Mouse (Mus musculus): ENCODE data around the gene Sema3f. TPM values are rescaled to one million over a fixed set of nuclear protein-coding genes. Genes with fewer than 3 reads are reported as not detected.
A peak's percentile ranks its signal among the peaks of the same experiment; 100 is the strongest.

The Sema3f gene
- polyA plus RNA-seq, 1 experiment from 2014 or later, result 38.4 TPM

GRCm38 (mm10) chr9:107674609-107675429 lies 35.5 kb downstream of the Sema3f start:
- H3K27ac ChIP-seq (ENCODE audit: low read depth, low read length), result no peak overlapping the region
- ATAC-seq (ENCODE audit: low FRiP score, low TSS enrichment), result peak; percentile 15; the same call in 1 of the 2 replicates
- H3K36me3 ChIP-seq (ENCODE audit: control insufficient read depth, insufficient read depth, low read length), result no peaks in the 10 kb centered on the region
- H3K4me2 ChIP-seq (replicated peaks; ENCODE audit: low read depth, low read length), result no peak overlapping the region
- no peaks in the 10 kb centered on the region for H3K9me3 ChIP-seq (ENCODE audit: control insufficient read depth, low read length)
- H3K4me1 ChIP-seq (ENCODE audit: control insufficient read depth, insufficient read depth, low read length), result peaks cover 18% of the 10 kb centered on the region; the same call in 1 of the 2 replicates
- no peak overlapping the region for H3K9ac ChIP-seq (ENCODE audit: low read depth, low read length)
- peaks cover 24% of the 10 kb centered on the region for H3K27me3 ChIP-seq (ENCODE audit: control insufficient read depth, insufficient read depth, low read length)
- WGBS, result 59% methylated on average over 9 of the region's 9 CpGs
- no peak overlapping the region for H3K4me3 ChIP-seq (ENCODE audit: low read length)

- H3K4me2 ChIP-seq (replicated peaks; ENCODE audit: low read depth, low read length), result no peak overlapping the region
- WGBS, result 32% methylated on average over 5 of the region's 5 CpGs
- ATAC-seq (ENCODE audit: low FRiP score, low TSS enrichment), result no peak
- peaks cover 34% of the 10 kb centered on the region for H3K4me1 ChIP-seq (ENCODE audit: control insufficient read depth, insufficient read depth, low read length)
- no peaks in the 10 kb centered on the region for H3K27me3 ChIP-seq (ENCODE audit: control insufficient read depth, insufficient read depth, low read length)
- no peaks in the 10 kb centered on the region for H3K9me3 ChIP-seq (ENCODE audit: control insufficient read depth, low read length)
- H3K9ac ChIP-seq (ENCODE audit: low read depth, low read length), result no peak overlapping the region
- H3K36me3 ChIP-seq (ENCODE audit: control insufficient read depth, insufficient read depth, low read length), result no peaks in the 10 kb centered on the region
- H3K27ac ChIP-seq (ENCODE audit: low read depth, low read length), result no peak overlapping the region
- no peak overlapping the region for H3K4me3 ChIP-seq (ENCODE audit: low read length)
Measured at GRCm38 (mm10) chr9:107670259-107670658, 40.0 kb downstream of the Sema3f start.

DNA sequence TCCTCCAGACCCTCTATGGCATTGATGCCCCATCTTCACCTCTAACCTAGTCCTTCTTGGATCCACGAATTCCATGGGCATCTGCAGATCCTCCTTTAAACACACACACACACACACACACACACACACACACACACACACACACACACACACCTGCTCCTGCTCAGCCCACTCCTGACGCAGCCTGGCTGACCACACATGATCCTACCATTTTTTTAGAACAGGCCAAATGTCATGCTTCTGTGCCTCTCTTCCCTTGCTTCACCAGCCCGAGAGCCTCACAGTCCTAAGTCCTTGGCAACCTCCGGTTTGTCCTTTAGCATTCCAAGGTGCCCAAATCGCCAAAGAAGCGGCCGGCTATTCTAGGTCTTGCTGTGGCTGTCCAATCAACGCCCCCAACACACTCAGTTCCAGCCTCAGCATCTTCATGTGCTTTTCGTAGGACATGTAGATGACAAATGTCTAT lies 40.8 kb downstream of the Sema3f start, which contains the start of gene Slc38a3:
Slc38a3 (minus strand) TSS at position 51 of the 466 bp plus-strand sequence.
- no peak within 1 kb of the TSS for H3K4me3 ChIP-seq (ENCODE audit: low read length)
- no peaks in the 10 kb centered on the region for H3K36me3 ChIP-seq (ENCODE audit: control insufficient read depth, insufficient read depth, low read length)
- no peaks in the 10 kb centered on the region for H3K27me3 ChIP-seq (ENCODE audit: control insufficient read depth, insufficient read depth, low read length)
- H3K9ac ChIP-seq (ENCODE audit: low read depth, low read length), result no peak within 1 kb of the TSS
- no peaks in the 10 kb centered on the region for H3K9me3 ChIP-seq (ENCODE audit: control insufficient read depth, low read length)
- H3K27ac ChIP-seq (ENCODE audit: low read depth, low read length), result no peak within 1 kb of the TSS
- ATAC-seq (ENCODE audit: low FRiP score, low TSS enrichment), result no peak
- no peak within 1 kb of the TSS for H3K4me2 ChIP-seq (replicated peaks; ENCODE audit: low read depth, low read length)
- 70% methylated on average over 9 of the region's 9 CpGs for WGBS
- H3K4me1 ChIP-seq (ENCODE audit: control insufficient read depth, insufficient read depth, low read length), result peaks cover 34% of the 10 kb centered on the region

DNA sequence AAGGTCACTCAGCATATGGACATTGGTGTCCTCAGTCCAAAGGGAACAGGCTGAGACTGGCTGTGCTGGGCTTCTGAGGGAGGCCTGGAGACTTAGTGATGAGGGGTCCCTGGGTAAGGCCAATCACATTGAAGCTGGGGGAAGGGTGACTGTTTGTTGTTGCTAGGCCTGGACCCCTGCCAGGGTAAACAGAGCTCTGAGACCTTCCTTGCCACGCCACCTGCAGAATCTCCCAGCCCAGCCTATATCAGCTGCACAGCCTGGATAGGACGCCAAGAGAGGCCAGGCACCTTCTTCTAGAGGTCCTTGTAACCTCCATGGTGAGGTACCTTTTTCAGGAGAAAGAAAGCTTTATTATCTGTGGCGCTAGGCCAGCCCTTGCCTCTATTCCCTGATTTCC lies 41.4 kb downstream of the Sema3f start:
- WGBS, result 57% methylated on average over 3 of the region's 3 CpGs
- no peak overlapping the region for H3K27ac ChIP-seq (ENCODE audit: low read depth, low read length)

GRCm38 (mm10) chr9:107668011-107668410 lies 42.3 kb downstream of the Sema3f start:
- H3K9ac ChIP-seq (ENCODE audit: low read depth, low read length), result no peak overlapping the region

More for the DNA sequence above, 41.4 kb downstream of the Sema3f start:
- H3K4me2 ChIP-seq (replicated peaks; ENCODE audit: low read depth, low read length), result no peak overlapping the region
- peaks cover 34% of the 10 kb centered on the region for H3K4me1 ChIP-seq (ENCODE audit: control insufficient read depth, insufficient read depth, low read length)
- H3K9ac ChIP-seq (ENCODE audit: low read depth, low read length), result no peak overlapping the region
- H3K9me3 ChIP-seq (ENCODE audit: control insufficient read depth, low read length), result no peaks in the 10 kb centered on the region
- ATAC-seq (ENCODE audit: low FRiP score, low TSS enrichment), result no peak
- H3K27me3 ChIP-seq (ENCODE audit: control insufficient read depth, insufficient read depth, low read length), result no peaks in the 10 kb centered on the region
- no peaks in the 10 kb centered on the region for H3K36me3 ChIP-seq (ENCODE audit: control insufficient read depth, insufficient read depth, low read length)
- H3K4me3 ChIP-seq (ENCODE audit: low read length), result no peak overlapping the region

GRCm38 (mm10) chr9:107667219-107667618 lies 43.1 kb downstream of the Sema3f start:
- Histone ChIP-seq H3K9ac (ENCODE audit: low read depth, low read length) (peak overlapping the region; percentile 47), H3K27ac (ENCODE audit: low read depth, low read length) (no peak overlapping the region), H3K9me3 (ENCODE audit: control insufficient read depth, low read length) (no peaks in the 10 kb centered on the region), H3K4me1 (ENCODE audit: control insufficient read depth, insufficient read depth, low read length) (peaks cover 41% of the 10 kb centered on the region), H3K4me2 (replicated peaks; ENCODE audit: low read depth, low read length) (peak overlapping the region; percentile 86), H3K27me3 (ENCODE audit: control insufficient read depth, insufficient read depth, low read length) (no peaks in the 10 kb centered on the region), H3K36me3 (ENCODE audit: control insufficient read depth, insufficient read depth, low read length) (no peaks in the 10 kb centered on the region), H3K4me3 (ENCODE audit: low read length) (peak overlapping the region; percentile 37)
- ATAC-seq (ENCODE audit: low FRiP score, low TSS enrichment), result peak; percentile 87
- WGBS, result under 1% methylated on average over 24 of the region's 24 CpGs

More at GRCm38 (mm10) chr9:107668011-107668410, 42.3 kb downstream of the Sema3f start:
- Histone ChIP-seq H3K4me2 (replicated peaks; ENCODE audit: low read depth, low read length) (peak overlapping the region; percentile 86; the same call in 1 of the 2 replicates), H3K27ac (ENCODE audit: low read depth, low read length) (no peak overlapping the region), H3K27me3 (ENCODE audit: control insufficient read depth, insufficient read depth, low read length) (no peaks in the 10 kb centered on the region), H3K4me3 (ENCODE audit: low read length) (no peak overlapping the region), H3K36me3 (ENCODE audit: control insufficient read depth, insufficient read depth, low read length) (no peaks in the 10 kb centered on the region), H3K9me3 (ENCODE audit: control insufficient read depth, low read length) (no peaks in the 10 kb centered on the region), H3K4me1 (ENCODE audit: control insufficient read depth, insufficient read depth, low read length) (peaks cover 41% of the 10 kb centered on the region)
- 41% methylated on average over 8 of the region's 8 CpGs for WGBS
- ATAC-seq (ENCODE audit: low FRiP score, low TSS enrichment), result no peak

DNA sequence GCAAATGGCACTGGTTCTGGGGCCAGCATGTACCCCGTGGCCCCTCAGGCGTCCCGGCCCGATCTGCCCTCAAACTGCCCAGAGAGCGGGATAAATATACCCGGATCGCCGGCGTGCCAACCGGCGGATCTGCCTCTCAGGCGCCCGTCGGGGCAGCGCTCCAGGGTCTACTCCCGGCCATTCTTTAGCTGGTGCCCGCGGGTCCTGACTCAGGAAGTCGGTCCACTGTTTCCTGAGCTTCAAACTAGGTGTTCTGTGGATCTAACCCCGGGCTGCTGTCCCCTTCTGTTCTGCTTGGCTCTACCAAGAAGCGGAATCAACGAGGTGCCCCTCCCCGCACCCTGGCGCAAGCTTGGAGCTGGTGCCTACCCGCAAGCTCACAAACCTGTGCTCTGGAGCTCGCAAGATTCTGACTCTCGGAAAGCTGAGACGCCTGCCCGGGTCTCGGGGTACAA lies 43.5 kb downstream of the Sema3f start:
- no peaks in the 10 kb centered on the region for H3K9me3 ChIP-seq (ENCODE audit: control insufficient read depth, low read length)
- peak overlapping the region; percentile 37 for H3K4me3 ChIP-seq (ENCODE audit: low read length)
- peaks cover 41% of the 10 kb centered on the region for H3K4me1 ChIP-seq (ENCODE audit: control insufficient read depth, insufficient read depth, low read length)
- H3K9ac ChIP-seq (ENCODE audit: low read depth, low read length), result peak overlapping the region; percentile 47; the same call in 1 of the 2 replicates
- H3K4me2 ChIP-seq (replicated peaks; ENCODE audit: low read depth, low read length), result peak overlapping the region; percentile 86
- WGBS, result 1% methylated on average over 30 of the region's 30 CpGs
- H3K27me3 ChIP-seq (ENCODE audit: control insufficient read depth, insufficient read depth, low read length), result no peaks in the 10 kb centered on the region
- no peaks in the 10 kb centered on the region for H3K36me3 ChIP-seq (ENCODE audit: control insufficient read depth, insufficient read depth, low read length)
- H3K27ac ChIP-seq (ENCODE audit: low read depth, low read length), result no peak overlapping the region
- ATAC-seq (ENCODE audit: low FRiP score, low TSS enrichment), result no peak; the same call in 1 of the 2 replicates

DNA sequence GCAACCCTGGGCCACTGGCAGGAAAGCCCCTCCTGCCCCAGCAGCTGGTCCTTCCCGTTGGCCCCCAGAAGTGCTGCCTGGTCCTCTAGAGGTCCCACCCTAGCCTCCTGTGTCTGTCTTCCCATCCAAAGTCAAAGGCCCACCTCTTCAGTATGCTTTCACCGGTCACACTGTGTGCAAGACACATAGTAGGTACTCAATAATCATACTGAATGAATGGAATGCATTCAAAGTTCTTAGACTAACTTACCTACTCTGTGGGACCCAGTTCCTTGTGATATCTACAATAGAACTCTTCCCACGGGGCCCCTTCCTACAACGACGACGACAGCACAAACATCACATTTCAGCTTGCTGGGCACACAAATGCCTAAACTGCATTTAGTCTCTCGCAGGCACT lies 45.0 kb downstream of the Sema3f start:
- Histone ChIP-seq H3K4me2 (replicated peaks; ENCODE audit: low read depth, low read length) (no peak overlapping the region), H3K4me3 (ENCODE audit: low read length) (no peak overlapping the region), H3K9ac (ENCODE audit: low read depth, low read length) (no peak overlapping the region), H3K4me1 (ENCODE audit: control insufficient read depth, insufficient read depth, low read length) (peaks cover 39% of the 10 kb centered on the region), H3K27ac (ENCODE audit: low read depth, low read length) (no peak overlapping the region), H3K9me3 (ENCODE audit: control insufficient read depth, low read length) (no peaks in the 10 kb centered on the region), H3K27me3 (ENCODE audit: control insufficient read depth, insufficient read depth, low read length) (no peaks in the 10 kb centered on the region), H3K36me3 (ENCODE audit: control insufficient read depth, insufficient read depth, low read length) (no peaks in the 10 kb centered on the region)
- 78% methylated on average over 7 of the region's 7 CpGs for WGBS
- ATAC-seq (ENCODE audit: low FRiP score, low TSS enrichment), result no peak

GRCm38 (mm10) chr9:107663525-107663924 lies 46.8 kb downstream of the Sema3f start:
- H3K4me3 ChIP-seq (ENCODE audit: low read length), result no peak overlapping the region
- H3K9ac ChIP-seq (ENCODE audit: low read depth, low read length), result no peak overlapping the region
- H3K4me1 ChIP-seq (ENCODE audit: control insufficient read depth, insufficient read depth, low read length), result peaks cover 25% of the 10 kb centered on the region
- no peak overlapping the region for H3K4me2 ChIP-seq (replicated peaks; ENCODE audit: low read depth, low read length)
- H3K27ac ChIP-seq (ENCODE audit: low read depth, low read length), result no peak overlapping the region
- WGBS, result 46% methylated on average over 9 of the region's 9 CpGs
- no peak for ATAC-seq (ENCODE audit: low FRiP score, low TSS enrichment)
- no peaks in the 10 kb centered on the region for H3K9me3 ChIP-seq (ENCODE audit: control insufficient read depth, low read length)
- H3K36me3 ChIP-seq (ENCODE audit: control insufficient read depth, insufficient read depth, low read length), result no peaks in the 10 kb centered on the region
- H3K27me3 ChIP-seq (ENCODE audit: control insufficient read depth, insufficient read depth, low read length), result no peaks in the 10 kb centered on the region

Measured in kidney, embryonic 14.5 days (tissue).